Mouse (Mus musculus): Measurements from ENCODE around the gene Ccr6. TPM values are rescaled to one million over a fixed set of nuclear protein-coding genes. Genes with fewer than 3 reads are reported as not detected.

Gene Ccr6
- polyA plus RNA-seq, 1 experiment from 2014 or later, result 0.10 TPM

DNA sequence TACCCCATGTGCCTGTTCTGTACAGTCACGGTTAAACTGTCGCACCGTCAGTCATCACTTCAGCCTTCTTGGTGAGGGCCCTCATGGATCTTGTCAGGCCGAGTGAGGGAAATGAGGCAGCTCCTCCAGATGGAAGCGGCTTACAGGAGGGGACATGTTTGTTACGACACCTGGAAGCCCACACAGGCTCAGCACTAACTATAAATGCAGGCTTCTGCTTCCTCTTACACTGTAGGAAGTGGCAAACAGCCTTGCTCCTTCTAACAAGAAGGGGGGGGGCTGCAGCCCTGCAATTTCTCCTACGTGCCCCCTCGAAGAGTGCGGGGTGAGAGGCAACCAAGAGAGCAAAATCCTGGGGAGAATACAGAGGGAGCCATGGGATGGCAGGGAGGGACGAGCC is 25.2 kb upstream of the Ccr6 start:
- no peak for ATAC-seq (ENCODE audit: low read depth)
- Histone ChIP-seq H3K27ac (no peak overlapping the region), H3K9ac (no peak overlapping the region), H3K4me1 (replicated peaks) (no peaks in the 10 kb centered on the region), H3K27me3 (no peaks in the 10 kb centered on the region), H3K36me3 (no peaks in the 10 kb centered on the region), H3K9me3 (replicated peaks) (no peaks in the 10 kb centered on the region), H3K4me3 (replicated peaks) (no peak overlapping the region), H3K4me2 (no peak overlapping the region)
- WGBS (ENCODE audit: insufficient replicate concordance), result 54% methylated on average over 10 of the region's 10 CpGs
- no peak for DNase-seq

- no peaks in the 10 kb centered on the region for H3K36me3 ChIP-seq
- H3K27ac ChIP-seq, result no peak overlapping the region
- WGBS (ENCODE audit: insufficient replicate concordance), result 55% methylated on average over 6 of the region's 6 CpGs
- H3K9me3 ChIP-seq (replicated peaks), result no peaks in the 10 kb centered on the region
- no peak overlapping the region for H3K9ac ChIP-seq
- ATAC-seq (ENCODE audit: low read depth) (no peak), DNase-seq (no peak)
- no peaks in the 10 kb centered on the region for H3K27me3 ChIP-seq
- no peak overlapping the region for H3K4me3 ChIP-seq (replicated peaks)
- H3K4me2 ChIP-seq, result no peak overlapping the region
- H3K4me1 ChIP-seq (replicated peaks), result no peaks in the 10 kb centered on the region
Observed at GRCm38 (mm10) chr17:8211399-8211798, 24.4 kb upstream of the Ccr6 start.

DNA sequence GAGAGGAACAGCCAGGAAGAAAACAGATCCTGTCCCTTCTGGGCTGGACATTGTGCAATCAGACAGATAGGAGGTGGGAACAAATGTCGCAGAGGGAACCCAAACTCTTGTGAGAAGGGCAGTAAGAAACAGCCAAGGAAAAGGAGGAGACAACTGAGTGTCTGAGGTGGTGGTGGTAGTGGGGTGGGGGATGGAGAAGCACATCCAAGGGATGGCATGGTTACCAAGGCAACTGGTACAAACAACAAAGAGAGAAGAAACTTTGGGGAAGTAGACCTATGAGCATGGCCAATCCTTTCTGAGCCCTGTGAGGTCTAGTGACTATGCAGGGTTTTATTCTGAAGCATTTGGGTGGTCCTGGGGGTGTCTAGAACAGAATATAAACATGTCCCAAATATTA is 21.5 kb upstream of the Ccr6 start:
- no peak overlapping the region for H3K9ac ChIP-seq
- DNase-seq (no peak), ATAC-seq (ENCODE audit: low read depth) (no peak)
- no peak overlapping the region for H3K4me2 ChIP-seq
- no peak overlapping the region for H3K27ac ChIP-seq
- H3K27me3 ChIP-seq, result no peaks in the 10 kb centered on the region
- no peaks in the 10 kb centered on the region for H3K9me3 ChIP-seq (replicated peaks)
- no peak overlapping the region for H3K4me3 ChIP-seq (replicated peaks)
- H3K36me3 ChIP-seq, result no peaks in the 10 kb centered on the region
- 46% methylated on average over 1 of the region's 1 CpGs for WGBS (ENCODE audit: insufficient replicate concordance)
- no peaks in the 10 kb centered on the region for H3K4me1 ChIP-seq (replicated peaks)

DNA sequence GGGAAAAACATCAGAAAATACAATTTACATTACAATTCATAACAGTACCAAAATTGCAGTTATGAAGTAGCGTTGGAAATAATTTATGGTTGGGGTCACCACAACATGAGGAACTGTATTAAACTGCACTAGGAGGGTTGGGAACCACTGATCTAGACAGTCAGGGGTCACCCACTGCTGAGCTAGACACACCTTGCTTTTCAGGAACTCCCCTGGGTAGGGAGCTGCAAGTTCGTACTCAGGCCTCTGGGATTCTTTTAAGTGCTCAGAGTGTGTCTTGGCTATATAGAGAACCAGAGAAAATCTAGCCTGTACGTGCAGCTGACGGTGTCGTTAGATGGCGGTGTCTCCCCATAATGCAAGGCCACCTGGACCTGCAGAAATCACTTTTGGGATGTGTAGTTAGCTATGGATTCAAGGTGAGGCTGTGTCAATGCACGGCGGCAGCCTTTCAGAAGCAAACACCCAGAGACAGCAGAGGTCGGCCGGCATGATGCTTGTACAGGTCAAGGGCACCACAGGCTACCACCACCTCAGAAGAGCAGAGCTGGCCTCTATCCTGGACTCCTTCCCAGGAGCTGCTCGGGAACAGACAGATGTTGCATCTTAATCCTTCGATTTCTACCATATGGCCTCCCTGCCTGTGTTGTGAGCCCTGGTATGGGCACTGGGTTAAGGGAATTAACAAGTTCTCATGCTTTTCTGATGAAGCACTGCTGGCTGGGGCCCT is 20.7 kb upstream of the Ccr6 start:
- H3K9me3 ChIP-seq (replicated peaks), result no peaks in the 10 kb centered on the region
- WGBS (ENCODE audit: insufficient replicate concordance), result 71% methylated on average over 12 of the region's 12 CpGs
- H3K9ac ChIP-seq, result no peak overlapping the region
- H3K36me3 ChIP-seq, result no peaks in the 10 kb centered on the region
- DNase-seq, result no peak
- ATAC-seq (ENCODE audit: low read depth), result no peak
- no peak overlapping the region for H3K27ac ChIP-seq
- no peak overlapping the region for H3K4me3 ChIP-seq (replicated peaks)
- no peak overlapping the region for H3K4me2 ChIP-seq
- no peaks in the 10 kb centered on the region for H3K4me1 ChIP-seq (replicated peaks)
- H3K27me3 ChIP-seq, result no peaks in the 10 kb centered on the region

DNA sequence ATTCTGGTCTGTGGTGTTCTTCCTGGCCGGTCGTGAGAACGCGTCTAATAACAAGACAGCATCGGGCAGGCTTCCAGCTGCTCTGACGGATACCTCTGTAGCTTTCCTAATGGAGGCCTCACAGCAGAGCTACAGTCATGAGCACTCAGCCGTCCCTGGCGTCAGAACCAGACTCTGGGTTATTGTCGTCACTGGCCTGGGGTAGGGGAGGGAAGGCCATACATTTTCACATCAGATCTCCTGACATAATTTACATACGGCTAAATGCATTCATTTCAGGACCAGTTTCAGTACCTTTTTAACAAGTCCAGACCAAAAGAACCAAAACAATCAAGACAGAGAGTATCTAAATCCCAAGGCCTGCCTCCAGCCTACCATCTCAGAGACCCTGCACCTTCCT is 12.6 kb upstream of the Ccr6 start:
- ATAC-seq (ENCODE audit: low read depth), result no peak
- Histone ChIP-seq H3K4me3 (replicated peaks) (no peak overlapping the region), H3K4me1 (replicated peaks) (no peaks in the 10 kb centered on the region), H3K4me2 (no peak overlapping the region), H3K27me3 (no peaks in the 10 kb centered on the region), H3K36me3 (no peaks in the 10 kb centered on the region), H3K9me3 (replicated peaks) (no peaks in the 10 kb centered on the region), H3K9ac (no peak overlapping the region), H3K27ac (no peak overlapping the region)
- 84% methylated on average over 10 of the region's 10 CpGs for WGBS (ENCODE audit: insufficient replicate concordance)
- no peak for DNase-seq

DNA sequence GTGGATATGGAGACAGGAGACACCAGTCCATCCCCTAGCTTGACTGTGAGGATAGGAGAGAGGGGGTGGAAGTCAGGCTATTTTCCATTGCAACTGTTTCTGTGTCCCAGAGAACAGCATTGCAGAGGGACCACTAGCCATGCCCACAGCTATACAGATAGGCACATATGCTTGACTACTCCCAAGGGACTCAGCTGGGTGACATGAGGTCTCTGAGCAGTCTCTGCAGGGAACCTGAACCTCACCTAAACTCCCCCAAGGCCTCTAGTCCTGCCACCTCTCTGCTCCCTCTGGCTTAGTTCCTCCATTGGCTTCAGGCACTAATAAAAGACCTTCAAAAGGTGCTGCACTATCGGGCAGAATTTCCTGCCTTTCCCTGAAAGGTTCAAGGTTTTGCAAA is 11.8 kb upstream of the Ccr6 start:
- H3K27me3 ChIP-seq, result no peaks in the 10 kb centered on the region
- WGBS (ENCODE audit: insufficient replicate concordance), result 46% methylated on average over 1 of the region's 1 CpGs

DNA sequence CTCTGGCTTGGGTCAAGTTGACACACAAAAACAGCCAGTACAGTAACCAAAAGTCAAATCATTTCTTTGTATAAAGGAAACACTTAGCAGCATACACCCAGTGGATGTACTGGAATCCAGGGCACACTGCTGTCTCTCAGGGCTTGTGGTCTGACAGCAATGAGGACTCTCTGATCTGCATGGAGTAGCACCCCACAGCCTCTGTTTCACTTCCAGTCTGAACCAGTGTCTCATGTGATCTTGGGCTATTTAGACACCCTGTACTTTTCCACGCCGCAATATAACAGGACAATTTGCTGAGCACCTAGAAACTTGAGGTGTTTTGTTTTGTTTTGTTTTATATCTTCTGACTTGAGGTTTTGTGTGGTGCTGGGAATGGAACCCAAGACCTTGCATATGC is 10.7 kb upstream of the Ccr6 start:
- Histone ChIP-seq H3K27ac (no peak overlapping the region), H3K4me1 (replicated peaks) (no peaks in the 10 kb centered on the region), H3K9me3 (replicated peaks) (no peaks in the 10 kb centered on the region), H3K36me3 (no peaks in the 10 kb centered on the region), H3K4me2 (no peak overlapping the region), H3K27me3 (no peaks in the 10 kb centered on the region), H3K9ac (no peak overlapping the region), H3K4me3 (replicated peaks) (no peak overlapping the region)
- WGBS (ENCODE audit: insufficient replicate concordance), result 72% methylated on average over 2 of the region's 2 CpGs
- DNase-seq (no peak), ATAC-seq (ENCODE audit: low read depth) (no peak)

More for the DNA sequence above, 11.8 kb upstream of the Ccr6 start:
- no peak overlapping the region for H3K4me3 ChIP-seq (replicated peaks)
- H3K9ac ChIP-seq, result no peak overlapping the region
- DNase-seq, result no peak
- H3K27ac ChIP-seq, result no peak overlapping the region
- no peaks in the 10 kb centered on the region for H3K4me1 ChIP-seq (replicated peaks)
- no peaks in the 10 kb centered on the region for H3K36me3 ChIP-seq
- no peak for ATAC-seq (ENCODE audit: low read depth)
- H3K4me2 ChIP-seq, result no peak overlapping the region
- H3K9me3 ChIP-seq (replicated peaks), result no peaks in the 10 kb centered on the region

DNA sequence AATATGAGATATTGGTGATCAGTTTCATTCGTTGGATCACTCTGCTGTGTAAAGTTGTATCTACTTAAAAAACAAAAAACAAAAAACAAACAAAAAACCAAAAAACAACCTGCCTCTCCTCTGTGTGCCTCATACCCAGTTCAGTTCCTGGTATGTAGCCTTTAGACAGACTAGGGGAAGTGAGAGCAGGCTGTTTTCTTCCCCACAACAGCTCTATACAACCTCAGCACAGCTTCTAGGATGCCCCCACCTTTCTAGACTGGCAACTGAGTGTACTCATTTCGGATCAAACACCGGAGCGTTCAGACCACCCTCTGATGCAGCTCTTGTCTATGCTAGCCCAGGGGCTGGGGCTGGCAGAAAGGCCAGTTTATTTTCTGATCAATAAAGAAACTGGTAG is 10.1 kb upstream of the Ccr6 start:
- Histone ChIP-seq H3K4me1 (replicated peaks) (no peaks in the 10 kb centered on the region), H3K4me3 (replicated peaks) (no peak overlapping the region), H3K27me3 (no peaks in the 10 kb centered on the region), H3K4me2 (no peak overlapping the region), H3K9ac (no peak overlapping the region), H3K36me3 (no peaks in the 10 kb centered on the region), H3K9me3 (replicated peaks) (no peaks in the 10 kb centered on the region), H3K27ac (no peak overlapping the region)
- no peak for DNase-seq
- ATAC-seq (ENCODE audit: low read depth), result no peak
- WGBS (ENCODE audit: insufficient replicate concordance), result 62% methylated on average over 4 of the region's 4 CpGs

DNA sequence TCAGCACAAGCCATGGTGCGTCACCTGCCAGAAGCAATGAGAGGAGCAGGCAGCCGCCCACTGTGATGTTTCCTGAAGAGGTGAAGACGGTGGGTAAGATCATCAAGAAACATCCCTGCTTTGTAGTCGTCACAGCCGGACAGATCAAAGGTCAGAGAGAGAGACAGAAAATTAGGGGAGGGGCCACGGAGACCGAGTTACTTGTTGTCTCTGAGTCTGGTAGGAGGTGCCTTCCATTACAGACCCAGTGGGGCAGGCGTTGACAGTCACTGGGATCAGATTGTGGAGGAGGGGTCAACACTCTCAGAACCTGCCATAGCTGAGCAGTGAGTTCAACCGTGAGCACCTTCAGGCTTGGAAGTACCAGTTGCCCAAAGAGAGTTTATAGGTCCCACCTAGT is 7.2 kb upstream of the Ccr6 start:
- Histone ChIP-seq H3K9me3 (replicated peaks) (no peaks in the 10 kb centered on the region), H3K4me2 (no peak overlapping the region), H3K4me1 (replicated peaks) (no peaks in the 10 kb centered on the region), H3K4me3 (replicated peaks) (no peak overlapping the region), H3K27ac (no peak overlapping the region), H3K27me3 (no peaks in the 10 kb centered on the region), H3K36me3 (no peaks in the 10 kb centered on the region), H3K9ac (no peak overlapping the region)
- WGBS (ENCODE audit: insufficient replicate concordance), result 43% methylated on average over 9 of the region's 9 CpGs
- no peak for DNase-seq
- ATAC-seq (ENCODE audit: low read depth), result no peak

DNA sequence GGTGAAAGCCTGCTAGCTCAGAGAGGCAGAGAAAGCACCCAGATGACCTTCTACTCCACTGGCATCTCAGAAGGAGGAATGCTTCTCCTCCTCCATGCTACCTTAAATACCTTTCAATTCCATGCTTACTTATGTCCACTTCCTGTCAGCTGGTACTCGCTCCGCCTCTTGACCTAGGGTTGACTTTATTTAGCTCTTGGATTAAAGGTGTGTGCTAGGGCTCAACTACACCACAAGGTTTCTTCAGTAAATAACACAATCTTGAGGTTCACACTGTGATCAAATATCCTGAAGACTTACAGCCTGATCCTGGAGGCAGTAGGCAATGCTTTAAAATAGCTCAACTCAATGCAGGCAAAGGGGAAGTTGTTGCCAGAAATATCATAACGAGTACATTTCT is 6.2 kb upstream of the Ccr6 start:
- no peak overlapping the region for H3K4me2 ChIP-seq
- no peak for ATAC-seq (ENCODE audit: low read depth)
- H3K9me3 ChIP-seq (replicated peaks), result no peaks in the 10 kb centered on the region
- DNase-seq, result no peak
- H3K4me1 ChIP-seq (replicated peaks), result no peaks in the 10 kb centered on the region
- no peaks in the 10 kb centered on the region for H3K27me3 ChIP-seq
- 63% methylated on average over 3 of the region's 3 CpGs for WGBS (ENCODE audit: insufficient replicate concordance)
- no peak overlapping the region for H3K4me3 ChIP-seq (replicated peaks)
- H3K27ac ChIP-seq, result no peak overlapping the region
- H3K9ac ChIP-seq, result no peak overlapping the region
- H3K36me3 ChIP-seq, result no peaks in the 10 kb centered on the region

DNA sequence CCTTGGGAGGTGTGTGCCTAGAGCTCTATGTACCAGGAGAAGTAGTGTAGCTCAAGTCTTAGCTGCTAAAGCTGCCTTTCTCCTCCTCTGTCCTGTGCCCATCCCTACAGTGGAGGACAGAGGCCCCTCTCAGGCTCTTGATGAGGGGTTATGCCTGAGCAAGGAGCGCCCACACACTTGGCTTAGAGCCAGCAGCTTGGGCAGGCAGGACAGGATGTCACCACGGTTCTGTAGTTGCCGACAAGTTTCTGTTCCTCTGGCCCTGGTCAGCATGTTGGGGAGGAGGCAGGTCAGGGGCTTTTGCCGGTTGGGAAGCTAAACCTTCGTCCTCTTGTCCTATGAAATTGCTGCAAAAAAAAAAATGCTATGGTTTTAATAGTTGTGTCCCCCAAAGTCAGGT is 3.8 kb upstream of the Ccr6 start:
- Histone ChIP-seq H3K4me3 (replicated peaks) (no peak overlapping the region), H3K27me3 (no peaks in the 10 kb centered on the region), H3K9ac (no peak overlapping the region), H3K4me2 (no peak overlapping the region), H3K27ac (no peak overlapping the region), H3K9me3 (replicated peaks) (no peaks in the 10 kb centered on the region), H3K36me3 (no peaks in the 10 kb centered on the region), H3K4me1 (replicated peaks) (no peaks in the 10 kb centered on the region)
- no peak for DNase-seq
- no peak for ATAC-seq (ENCODE audit: low read depth)
- WGBS (ENCODE audit: insufficient replicate concordance), result 44% methylated on average over 5 of the region's 5 CpGs

DNA sequence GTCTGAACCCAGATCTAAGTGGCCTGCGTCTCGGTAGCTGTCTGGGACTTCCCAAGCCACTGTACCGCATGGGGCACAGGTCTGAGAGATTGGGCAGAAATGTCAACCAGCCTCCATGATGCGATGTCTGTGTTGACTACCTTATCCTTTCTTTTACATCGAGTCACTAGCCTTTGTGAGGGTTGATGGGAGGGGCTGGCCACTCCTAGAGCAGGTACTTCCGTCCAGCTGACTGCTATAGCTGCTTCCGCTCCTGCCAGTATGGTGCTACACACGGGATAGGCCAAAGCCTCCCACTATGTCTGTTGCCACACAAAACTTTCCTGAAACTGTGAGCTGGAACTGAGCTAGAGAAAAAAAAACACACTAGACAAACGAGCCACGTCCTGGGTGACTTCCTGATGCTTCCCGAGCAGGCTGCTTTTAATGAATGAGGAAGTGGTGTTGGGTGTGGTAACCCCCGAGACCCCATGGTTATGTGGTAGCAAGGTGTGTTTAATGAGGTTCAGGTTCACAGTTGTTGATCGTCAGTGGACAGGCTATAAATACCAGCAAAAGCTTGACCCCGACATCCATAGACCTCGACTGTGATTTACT is 2.1 kb upstream of the Ccr6 start:
- Histone ChIP-seq H3K4me3 (replicated peaks) (no peak overlapping the region), H3K4me1 (replicated peaks) (no peaks in the 10 kb centered on the region), H3K4me2 (no peak overlapping the region), H3K27ac (no peak overlapping the region), H3K36me3 (no peaks in the 10 kb centered on the region), H3K27me3 (no peaks in the 10 kb centered on the region), H3K9ac (no peak overlapping the region), H3K9me3 (replicated peaks) (no peaks in the 10 kb centered on the region)
- WGBS (ENCODE audit: insufficient replicate concordance), result 46% methylated on average over 15 of the region's 15 CpGs
- no peak for DNase-seq
- ATAC-seq (ENCODE audit: low read depth), result no peak
